Mouse (Mus musculus) forebrain, postnatal 0 days (tissue): ENCODE results near the gene Anp32b. TPM values are rescaled to one million over a fixed set of nuclear protein-coding genes. Genes with fewer than 3 reads are reported as not detected.

Experiments used
- ATAC-seq: fragments of 200-750 bp; cut with Nextera tagmentation; 2 replicates; pipeline ENCODE4 v1.8.0; 2017; ENCODE audit warnings: mild to moderate bottlenecking, moderate library complexity
- DNase-seq: peaks from one replicate; pipeline ENCODE4 v3.0.0-alpha.2; 2015
- H3K27ac ChIP-seq: fragments of 300-500 bp; sonication (generic); 2 replicates; pipeline ENCODE4 v1.5.1; 2014; ENCODE audit warnings: low read depth, mild to moderate bottlenecking, antibody characterized with exemption, low read length, moderate library complexity, mixed read lengths
- H3K27me3 ChIP-seq: fragments of 300-500 bp; sonication (generic); 2 replicates; pipeline ENCODE4 v1.6.1; 2014; ENCODE audit warnings: mild to moderate bottlenecking, low read length, mixed read lengths; ENCODE audit not compliant: insufficient read depth
- H3K36me3 ChIP-seq: fragments of 300-500 bp; sonication (generic); 2 replicates; pipeline ENCODE4 v1.6.1; 2014; ENCODE audit warnings: mild to moderate bottlenecking, moderate library complexity; ENCODE audit not compliant: insufficient read depth
- H3K4me1 ChIP-seq: fragments of 300-500 bp; sonication (generic); 2 replicates; pipeline ENCODE4 v1.6.1; 2014; ENCODE audit warnings: antibody characterized with exemption; ENCODE audit not compliant: insufficient read depth
- H3K4me2 ChIP-seq: fragments of 300-500 bp; sonication (generic); 2 replicates; pipeline ENCODE4 v1.6.1; 2014; ENCODE audit warnings: low read depth, mild to moderate bottlenecking, moderate library complexity
- H3K4me3 ChIP-seq: fragments of 300-500 bp; sonication (generic); 2 replicates; pipeline ENCODE4 v1.5.1; 2014; ENCODE audit warnings: low read depth, low read length, mixed read lengths
- H3K9ac ChIP-seq: fragments of 300-500 bp; sonication (generic); 2 replicates; pipeline ENCODE4 v1.6.1; 2014; ENCODE audit warnings: mild to moderate bottlenecking
- H3K9me3 ChIP-seq: fragments of 300-500 bp; sonication (generic); 2 replicates; pipeline ENCODE4 v1.6.1; 2016; ENCODE audit warnings: low read length
- CTCF ChIP-seq: sonication (generic); IDR thresholded peaks from 2 replicates; pipeline ENCODE4 v1.5.1; 2016; ENCODE audit warnings: antibody characterized with exemption, control low read depth, low read depth
- WGBS: fragments of 180-500 bp; shearing (Covaris S2); extraction: QIAGEN DNeasy Blood & Tissue Kit; methylation state at CpG from one replicate; pipeline ENCODE4 v1.1.7; 2014; 5-methylcytosine and 5-hydroxymethylcytosine counted together
- polyA plus RNA-seq: library from polyadenylated mRNA; unstranded; fragments of >200 nt; fragmentation: Nextera tagmentation; extraction: Ambion mirVana; gene quantifications from 2 replicates; pipeline ENCODE4 v1.2.1, GENCODE M21; 2015
- total RNA-seq: library from RNA; depleted of rRNA; stranded (reverse); fragments of >200 nt; gene quantifications from 2 replicates; pipeline ENCODE4 v1.2.3, GENCODE M21; 2014

Gene Anp32b
- total and polyA plus RNA-seq, 2 experiments from 2014 or later, result 3.4 to 65.9 TPM

GRCm38 (mm10) chr4:46445237-46445945 lies 5.3 kb upstream of the Anp32b start:
- Histone ChIP-seq H3K27ac (no peak overlapping the region), H3K9ac (no peak overlapping the region), H3K9me3 (no peaks in the 10 kb centered on the region), H3K27me3 (no peaks in the 10 kb centered on the region), H3K4me3 (no peak overlapping the region), H3K4me1 (no peaks in the 10 kb centered on the region), H3K36me3 (no peaks in the 10 kb centered on the region), H3K4me2 (no peak overlapping the region)
- WGBS, result 46% methylated on average over 9 of the region's 9 CpGs
- ATAC-seq (no peak), DNase-seq (no peak)
- TF ChIP-seq CTCF, result no peak

GRCm38 (mm10) chr4:46447461-46447860 lies 3.2 kb upstream of the Anp32b start:
- Histone ChIP-seq H3K27me3 (no peaks in the 10 kb centered on the region), H3K9ac (no peak overlapping the region), H3K4me3 (no peak overlapping the region), H3K27ac (no peak overlapping the region), H3K9me3 (no peaks in the 10 kb centered on the region), H3K36me3 (no peaks in the 10 kb centered on the region), H3K4me1 (no peaks in the 10 kb centered on the region), H3K4me2 (no peak overlapping the region)
- no peak for TF ChIP-seq CTCF
- WGBS, result 58% methylated on average over 1 of the region's 1 CpGs
- no peak for DNase-seq
- no peak for ATAC-seq

GRCm38 (mm10) chr4:46448886-46449285 lies 1.8 kb upstream of the Anp32b start:
- no peak overlapping the region for H3K4me2 ChIP-seq
- H3K27me3 ChIP-seq, result no peaks in the 10 kb centered on the region
- H3K27ac ChIP-seq, result no peak overlapping the region
- DNase-seq (peak; percentile 8), ATAC-seq (no peak)
- no peaks in the 10 kb centered on the region for H3K9me3 ChIP-seq
- H3K36me3 ChIP-seq, result no peaks in the 10 kb centered on the region
- no peak for TF ChIP-seq CTCF
- H3K4me3 ChIP-seq, result no peak overlapping the region
- H3K9ac ChIP-seq, result no peak overlapping the region
- 47% methylated on average over 6 of the region's 6 CpGs for WGBS
- H3K4me1 ChIP-seq, result peaks cover 9% of the 10 kb centered on the region; the same call in 1 of the 2 replicates

GRCm38 (mm10) chr4:46450020-46450518 lies 633 bp upstream of the Anp32b start:
- H3K4me1 ChIP-seq, result peaks cover 20% of the 10 kb centered on the region
- H3K4me3 ChIP-seq, result peak overlapping the region; percentile 74
- TF ChIP-seq CTCF, result no peak
- ATAC-seq, result no peak
- H3K36me3 ChIP-seq, result no peaks in the 10 kb centered on the region
- peak overlapping the region; percentile 98 for H3K27ac ChIP-seq
- H3K4me2 ChIP-seq, result peak overlapping the region; percentile 88
- peak overlapping the region; percentile 89 for H3K9ac ChIP-seq
- no peaks in the 10 kb centered on the region for H3K27me3 ChIP-seq
- H3K9me3 ChIP-seq, result no peaks in the 10 kb centered on the region
- WGBS, result 34% methylated on average over 7 of the region's 7 CpGs
- no peak for DNase-seq

- no peak for TF ChIP-seq CTCF
- H3K9ac ChIP-seq, result peak overlapping the region; percentile 89
- peak overlapping the region; percentile 88 for H3K4me2 ChIP-seq
- DNase-seq (peak; percentile 77), ATAC-seq (peak; percentile 27)
- peaks cover 21% of the 10 kb centered on the region for H3K4me1 ChIP-seq
- no peaks in the 10 kb centered on the region for H3K36me3 ChIP-seq
- WGBS, result under 1% methylated on average over 44 of the region's 70 CpGs
- H3K27ac ChIP-seq, result peak overlapping the region; percentile 98
- H3K4me3 ChIP-seq, result peak overlapping the region; percentile 74
- H3K27me3 ChIP-seq, result no peaks in the 10 kb centered on the region
- no peaks in the 10 kb centered on the region for H3K9me3 ChIP-seq
Observed at GRCm38 (mm10) chr4:46451240-46451757, 597 bp downstream of the Anp32b start.

GRCm38 (mm10) chr4:46451758-46452480 lies 1.2 kb downstream of the Anp32b start:
- H3K9me3 ChIP-seq, result no peaks in the 10 kb centered on the region
- H3K4me2 ChIP-seq, result peak overlapping the region; percentile 88
- peak overlapping the region; percentile 74 for H3K4me3 ChIP-seq
- no peaks in the 10 kb centered on the region for H3K27me3 ChIP-seq
- H3K36me3 ChIP-seq, result no peaks in the 10 kb centered on the region
- WGBS, result 3% methylated on average over 63 of the region's 111 CpGs
- H3K4me1 ChIP-seq, result peaks cover 21% of the 10 kb centered on the region
- peak overlapping the region; percentile 89 for H3K9ac ChIP-seq
- ATAC-seq, result peak; percentile 61
- H3K27ac ChIP-seq, result peak overlapping the region; percentile 98
- peak; percentile 85 for DNase-seq
- TF ChIP-seq CTCF, result no peak

- Histone ChIP-seq H3K4me2 (peak overlapping the region; percentile 88), H3K9ac (peak overlapping the region; percentile 89), H3K27ac (peak overlapping the region; percentile 98), H3K4me1 (peaks cover 21% of the 10 kb centered on the region), H3K36me3 (no peaks in the 10 kb centered on the region), H3K27me3 (no peaks in the 10 kb centered on the region), H3K9me3 (no peaks in the 10 kb centered on the region), H3K4me3 (peak overlapping the region; percentile 74)
- WGBS, result under 1% methylated on average over 19 of the region's 19 CpGs
- no peak for TF ChIP-seq CTCF
- DNase-seq (peak; percentile 71), ATAC-seq (peak; percentile 40)
Observed at GRCm38 (mm10) chr4:46452481-46452850, 1.8 kb downstream of the Anp32b start.
